Mouse (Mus musculus) olfactory bulb, adult 2 months (tissue): ENCODE results near the gene Oaf. TPM values are rescaled to one million over a fixed set of nuclear protein-coding genes. Genes with fewer than 3 reads are reported as not detected.
A peak's percentile ranks its signal among the peaks of the same experiment; 100 is the strongest.

Experiments
- H3K27ac ChIP-seq: fragments of 200-500 bp; 2 replicates; pipeline ENCODE4 v1.5.1; 2012; ENCODE audit warnings: low read depth, low read length; ENCODE audit not compliant: insufficient read depth
- H3K4me1 ChIP-seq: fragments of 200-500 bp; 2 replicates; pipeline ENCODE4 v1.6.1; 2012; ENCODE audit warnings: low read length; ENCODE audit not compliant: control insufficient read depth, insufficient read depth
- H3K4me3 ChIP-seq: fragments of 200-500 bp; 2 replicates; pipeline ENCODE4 v1.5.1; 2012; ENCODE audit warnings: mild to moderate bottlenecking, low read depth, low read length, moderate library complexity; ENCODE audit not compliant: insufficient read depth
- CTCF ChIP-seq: fragments of 200-500 bp; IDR thresholded peaks from 2 replicates; pipeline ENCODE4 v1.5.1; 2012; ENCODE audit warnings: low read depth, mild to moderate bottlenecking, low read length, moderate library complexity; ENCODE audit not compliant: insufficient read depth
- POLR2A ChIP-seq: fragments of 200-500 bp; IDR thresholded peaks from 2 replicates; pipeline ENCODE4 v1.6.1; 2012; ENCODE audit warnings: mild to moderate bottlenecking, low read depth, low read length, moderate library complexity; ENCODE audit not compliant: insufficient read depth
- WGBS: fragments of 180-500 bp; shearing (Covaris S2); methylation state at CpG from one replicate; pipeline ENCODE4 v1.1.7; 2018; 5-methylcytosine and 5-hydroxymethylcytosine counted together
- polyA plus RNA-seq: library from polyadenylated mRNA; stranded (reverse); fragments of >200 nt; gene quantifications from 2 replicates; pipeline ENCODE4 v1.2.4, GENCODE M21; 2012; ENCODE audit warnings: low replicate concordance; ENCODE audit not compliant: missing spikeins, insufficient read depth, insufficient read length

Oaf gene
- polyA plus RNA-seq, 1 experiment, result not detected

GRCm38 (mm10) chr9:43238631-43239545 is 823 bp downstream of the Oaf start:
- TF ChIP-seq POLR2A (no peak), CTCF (no peak)
- peak overlapping the region; percentile 46 for H3K4me3 ChIP-seq
- H3K4me1 ChIP-seq, result peaks cover 13% of the 10 kb centered on the region; the same call in 1 of the 2 replicates
- H3K27ac ChIP-seq, result no peak overlapping the region
- WGBS, result 6% methylated on average over 51 of the region's 51 CpGs

GRCm38 (mm10) chr9:43238167-43238566 is 1.5 kb downstream of the Oaf start:
- no peak for TF ChIP-seq CTCF
- TF ChIP-seq POLR2A, result no peak
- peaks cover 13% of the 10 kb centered on the region; the same call in 1 of the 2 replicates for H3K4me1 ChIP-seq
- H3K4me3 ChIP-seq, result peak overlapping the region; percentile 46; the same call in 1 of the 2 replicates
- WGBS, result 80% methylated on average over 2 of the region's 2 CpGs
- H3K27ac ChIP-seq, result no peak overlapping the region

- no peak overlapping the region for H3K27ac ChIP-seq
- no peak for TF ChIP-seq POLR2A
- TF ChIP-seq CTCF, result no peak
- H3K4me3 ChIP-seq, result no peak overlapping the region
- 75% methylated on average over 7 of the region's 7 CpGs for WGBS
- peaks cover 13% of the 10 kb centered on the region; the same call in 1 of the 2 replicates for H3K4me1 ChIP-seq
Observed at GRCm38 (mm10) chr9:43237111-43237775, 2.5 kb downstream of the Oaf start.

- Histone ChIP-seq H3K27ac (no peak overlapping the region), H3K4me1 (peaks cover 16% of the 10 kb centered on the region; the same call in 1 of the 2 replicates), H3K4me3 (no peak overlapping the region)
- 92% methylated on average over 7 of the region's 7 CpGs for WGBS
- no peak for TF ChIP-seq CTCF
- TF ChIP-seq POLR2A, result no peak
Observed at GRCm38 (mm10) chr9:43236576-43236975, 3.1 kb downstream of the Oaf start.

- TF ChIP-seq CTCF, result no peak
- TF ChIP-seq POLR2A, result no peak
- Histone ChIP-seq H3K4me3 (no peak overlapping the region), H3K4me1 (peaks cover 21% of the 10 kb centered on the region), H3K27ac (no peak overlapping the region)
- 90% methylated on average over 1 of the region's 1 CpGs for WGBS
Observed at GRCm38 (mm10) chr9:43236106-43236505, 3.6 kb downstream of the Oaf start.

- no peak for TF ChIP-seq CTCF
- TF ChIP-seq POLR2A, result no peak
- Histone ChIP-seq H3K27ac (no peak overlapping the region), H3K4me1 (peaks cover 28% of the 10 kb centered on the region), H3K4me3 (no peak overlapping the region)
- WGBS, result 89% methylated on average over 6 of the region's 6 CpGs
Observed at GRCm38 (mm10) chr9:43235336-43235735, 4.4 kb downstream of the Oaf start.

- WGBS, result 76% methylated on average over 5 of the region's 5 CpGs
- TF ChIP-seq POLR2A (no peak), CTCF (no peak)
- Histone ChIP-seq H3K27ac (no peak overlapping the region), H3K4me3 (no peak overlapping the region), H3K4me1 (peaks cover 30% of the 10 kb centered on the region)
Observed at GRCm38 (mm10) chr9:43234496-43234895, 5.2 kb downstream of the Oaf start.

GRCm38 (mm10) chr9:43233515-43233914 is 6.2 kb downstream of the Oaf start:
- Histone ChIP-seq H3K4me1 (peaks cover 29% of the 10 kb centered on the region), H3K4me3 (no peak overlapping the region), H3K27ac (no peak overlapping the region)
- TF ChIP-seq POLR2A, result no peak
- no peak for TF ChIP-seq CTCF
- WGBS, result 100% methylated on average over 1 of the region's 1 CpGs

- Histone ChIP-seq H3K4me3 (no peak overlapping the region), H3K4me1 (peaks cover 29% of the 10 kb centered on the region), H3K27ac (no peak overlapping the region)
- TF ChIP-seq POLR2A (no peak), CTCF (no peak)
- WGBS, result 80% methylated on average over 5 of the region's 5 CpGs
Observed at GRCm38 (mm10) chr9:43233044-43233443, 6.7 kb downstream of the Oaf start.
